Comparison of ENCODE assay signal across 18 mouse cellular contexts in genomic region chr7:78111291-78111690, GRCm38 (mm10).
"Had no signal": no experiment of that assay in that cellular context is flagged by ENCODE, and none has a peak within 500 bp of the region (broad histone marks: within the 10 kb centered on the region; RNA-seq: fewer than 3 reads in every experiment).

No protein-coding gene starts in this region.

- DNase-seq: kidney, adult 18-20 months; kidney, adult 9 months; layer of hippocampus, adult 9-11 months; liver, postnatal 0 days; lung, embryonic 14.5 days; thymus, adult 2 months; thymus, postnatal 14 days; thymus, postnatal 4 days had no signal

- H3K4me1 ChIP-seq: limb, embryonic 12.5 days; limb, embryonic 15.5 days; midbrain, embryonic 13.5 days had no signal

- H3K27me3 ChIP-seq: limb, embryonic 12.5 days; limb, embryonic 15.5 days had no signal

- H3K27ac ChIP-seq: layer of hippocampus, adult 2 months; limb, embryonic 12.5 days; limb, embryonic 15.5 days; liver, embryonic 14.5 days; macrophage; midbrain, embryonic 13.5 days; stomach, postnatal 0 days had no signal

- ATAC-seq: liver, postnatal 0 days; lung, postnatal 0 days; midbrain, embryonic 13.5 days; midbrain, embryonic 16.5 days had no signal

- H3K9me3 ChIP-seq: limb, embryonic 12.5 days; limb, embryonic 15.5 days; midbrain, embryonic 13.5 days had no signal

- H3K9ac ChIP-seq: limb, embryonic 12.5 days; limb, embryonic 15.5 days; liver, embryonic 14.5 days; liver, postnatal 0 days; lung, embryonic 14.5 days; midbrain, embryonic 13.5 days had no signal

- H3K36me3 ChIP-seq: limb, embryonic 12.5 days; limb, embryonic 15.5 days; midbrain, embryonic 13.5 days had no signal

- H3K4me2 ChIP-seq: limb, embryonic 12.5 days; limb, embryonic 15.5 days; liver, embryonic 11.5 days; lung, embryonic 14.5 days; midbrain, embryonic 13.5 days had no signal

- H3K4me3 ChIP-seq: layer of hippocampus, adult 2 months; limb, embryonic 12.5 days; limb, embryonic 15.5 days; midbrain, embryonic 13.5 days had no signal
